In the genomic region with DNA sequence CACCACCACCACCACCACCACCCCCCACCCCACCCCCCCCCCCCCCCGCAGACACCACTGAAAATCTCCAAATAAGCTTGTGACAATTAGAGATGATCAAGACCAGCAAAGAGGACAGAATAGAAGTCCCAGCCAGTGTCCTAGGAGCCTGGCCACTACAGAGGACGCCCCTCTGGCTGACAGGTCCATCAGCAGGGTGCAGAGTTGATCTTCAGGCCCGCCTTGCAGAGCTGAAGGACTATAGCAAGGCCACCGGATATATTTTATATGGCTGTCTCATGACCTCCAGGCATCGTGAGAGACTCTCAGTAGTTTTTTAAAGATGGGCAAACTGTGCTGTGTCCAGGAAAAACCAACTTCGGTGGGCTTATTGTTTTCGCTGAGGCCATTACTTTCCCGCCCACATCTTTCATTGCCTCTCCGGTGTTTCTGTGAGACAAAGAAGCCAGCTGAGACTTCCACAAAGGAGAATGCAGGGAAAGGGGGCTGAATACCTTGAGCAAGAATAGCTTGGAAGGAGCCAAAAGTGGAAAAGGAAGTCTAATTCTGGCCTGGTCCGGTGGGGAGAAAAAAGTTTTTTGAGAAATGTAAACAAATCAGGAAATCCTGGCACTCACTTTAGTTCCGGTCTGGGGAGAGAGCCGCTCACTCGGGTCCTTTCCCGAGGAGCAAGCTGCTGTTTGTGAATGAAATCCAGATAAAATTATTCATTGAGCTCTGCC, we compare ENCODE assay signal across 9 mouse cellular contexts.
DNase-seq lines count a peak whose midpoint lies in the region; ATAC-seq and TF ChIP-seq lines count a peak whose summit lies in the region.
"Had no signal": no experiment of that assay in that cellular context is flagged by ENCODE, and none has a peak within 500 bp of the region (broad histone marks: within the 10 kb centered on the region; RNA-seq: fewer than 3 reads in every experiment).

No protein-coding gene starts in this region.

- H3K27me3 ChIP-seq in heart, adult 2 months (ENCODE audit: control insufficient read depth, insufficient read depth, low read length): no peaks in the 10 kb centered on the region
- H3K27me3 ChIP-seq in lung, embryonic 16.5 days (ENCODE audit: control insufficient read depth, insufficient read depth, low read depth, low read length): no peaks in the 10 kb centered on the region

- H3K4me1 ChIP-seq in heart, adult 2 months (ENCODE audit: control insufficient read depth, insufficient read depth, low read length): peaks cover 1% of the 10 kb centered on the region; the same call in 1 of the 2 replicates
- H3K4me1 ChIP-seq in lung, embryonic 16.5 days (replicated peaks; ENCODE audit: control insufficient read depth, insufficient read depth, low read length): peaks cover 27% of the 10 kb centered on the region

- H3K27ac ChIP-seq in heart, adult 2 months: peak overlapping the region; percentile 70
- peak overlapping the region; percentile 85 for H3K27ac ChIP-seq in lung, embryonic 16.5 days (ENCODE audit: low read length)

- H3K4me2 ChIP-seq in lung, embryonic 16.5 days (ENCODE audit: low read depth, low read length): peak overlapping the region; percentile 47

- peak overlapping the region; percentile 5; the same call in 1 of the 2 replicates for H3K4me3 ChIP-seq in heart, adult 2 months
- H3K4me3 ChIP-seq in lung, embryonic 16.5 days (ENCODE audit: low read length): peak overlapping the region; percentile 15

- H3K79me2 ChIP-seq in heart, adult 2 months (replicated peaks; ENCODE audit: control insufficient read depth, insufficient read depth, low read length): no peaks in the 10 kb centered on the region

- no peak for TF ChIP-seq POLR2A in heart, adult 2 months (IDR thresholded peaks at IDR 0.05; ENCODE audit: insufficient read depth, low read depth, low read length)

- intact Hi-C loops in heart, adult 2 months (cut with DNase I): loop anchor here (5.0 to 10.0 kb wide), 3 partner anchors 113 to 365 kb away; no protein-coding TSS in a partner anchor

- no peak for TF ChIP-seq CTCF in heart, adult 2 months (IDR thresholded peaks at IDR 0.05)

- ATAC-seq in lung, embryonic 16.5 days (ENCODE audit: low read depth): peak; percentile 81
- ATAC-seq in megakaryocyte-erythroid progenitor cell, adult 5-6 weeks (replicated peaks; ENCODE audit: low FRiP score, low TSS enrichment, poor library complexity, severe bottlenecking): no peak
- ATAC-seq: Patski had no signal

- H3K36me3 ChIP-seq in heart, adult 2 months (ENCODE audit: control insufficient read depth, insufficient read depth, low read length): peaks cover 3% of the 10 kb centered on the region
- no peaks in the 10 kb centered on the region for H3K36me3 ChIP-seq in lung, embryonic 16.5 days (ENCODE audit: control insufficient read depth, insufficient read depth, low read length)

- no peaks in the 10 kb centered on the region for H3K9me3 ChIP-seq in lung, embryonic 16.5 days (ENCODE audit: control insufficient read depth, low read length)

- WGBS in heart, adult 2 months: 21% methylated on average over 14 of the region's 14 CpGs
- WGBS in lung, embryonic 16.5 days: 7% methylated on average over 13 of the region's 14 CpGs

- 0 out of 2 replicates have a peak, but pooled peaks have one; percentile 31 for TF ChIP-seq EP300 in heart, adult 2 months (IDR thresholded peaks at IDR 0.05; ENCODE audit: insufficient read depth, low read depth, low read length)

- DNase-seq in embryo, embryonic 10.5 days (ENCODE audit: low spot score): peak; percentile 75
- DNase-seq in heart, adult 2 months: peak; percentile 29 to 47
- DNase-seq in kidney, adult 18-20 months: peak; percentile 11
- DNase-seq in layer of hippocampus, adult 8-10 months (ENCODE audit: low spot score in 2 of 2): no peak
- no peak for DNase-seq in spleen, postnatal 36 days (ENCODE audit: low spot score in 2 of 2)
- no peak for DNase-seq in thymus, postnatal 0 days (ENCODE audit: low spot score)

- H3K9ac ChIP-seq in heart, adult 2 months (ENCODE audit: low read depth, low read length): peak overlapping the region; percentile 31; the same call in 1 of the 2 replicates
- H3K9ac ChIP-seq in lung, embryonic 16.5 days (ENCODE audit: low read length): peak overlapping the region; percentile 37; the same call in 1 of the 2 replicates

Comparison
In these comparisons a context has a peak if more than half of its experiments do, and no peak if none do; other contexts are left out.
1. DNase-seq: peak in embryo, embryonic 10.5 days (single experiment), heart, adult 2 months (2 of 2) and kidney, adult 18-20 months (single experiment); none in layer of hippocampus, adult 8-10 months (0 of 2), spleen, postnatal 36 days (0 of 2) and thymus, postnatal 0 days (single experiment).